ENCODE assay signal across 14 mouse cellular contexts in the genomic region with DNA sequence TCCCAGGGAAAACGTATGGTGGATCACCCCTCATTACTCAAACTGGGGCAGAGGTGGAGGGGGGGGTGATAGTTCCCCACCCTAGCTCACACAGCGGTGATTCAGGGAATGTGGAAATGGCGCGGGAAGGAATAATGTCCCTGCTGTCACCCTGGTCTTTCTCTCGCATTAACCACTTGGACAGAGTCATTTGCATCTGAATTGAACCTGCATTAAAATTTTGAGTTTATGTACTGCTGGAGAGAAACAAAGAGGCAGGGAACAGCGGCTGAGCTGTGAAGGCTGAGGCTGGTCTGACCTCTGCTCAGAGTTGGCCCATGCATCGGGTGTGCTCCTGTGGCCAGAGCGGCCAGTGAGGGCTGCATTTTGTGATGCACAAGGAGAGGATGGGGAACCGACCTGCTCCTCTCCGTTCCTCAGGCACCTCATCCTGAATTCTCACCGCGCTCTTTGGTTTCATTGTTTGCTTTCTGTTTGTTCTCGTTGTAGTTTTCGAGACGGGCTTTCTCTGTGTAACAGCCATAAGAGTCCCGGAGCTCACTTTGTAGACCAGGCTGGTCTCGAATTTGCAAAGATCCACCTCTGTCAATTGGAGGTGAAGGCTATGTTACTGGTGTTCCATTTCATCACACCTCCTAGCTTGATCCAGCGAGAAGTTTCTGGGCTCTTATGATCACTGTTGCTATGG.
DNase-seq lines count a peak whose midpoint lies in the region; ATAC-seq and TF ChIP-seq lines count a peak whose summit lies in the region.
"Had no signal": no experiment of that assay in that cellular context is flagged by ENCODE, and none has a peak within 500 bp of the region (broad histone marks: within the 10 kb centered on the region; RNA-seq: fewer than 3 reads in every experiment).

No protein-coding gene starts in this region.

- no peak overlapping the region for H3K4me2 ChIP-seq in midbrain, embryonic 15.5 days
- peak overlapping the region; percentile 35 for H3K4me2 ChIP-seq in forebrain, embryonic 13.5 days
- H3K4me2 ChIP-seq in hindbrain, embryonic 14.5 days (replicated peaks) = 0 out of 2 replicates have a peak overlapping the region, but pooled peaks have one; percentile 16
- H3K4me2 ChIP-seq in neural tube, embryonic 13.5 days = peak overlapping the region; percentile 25; the same call in 1 of the 2 replicates
- no peak overlapping the region for H3K4me2 ChIP-seq in intestine, embryonic 15.5 days (replicated peaks)
- H3K4me2 ChIP-seq: heart, embryonic 15.5 days; liver, embryonic 13.5 days had no signal

- H3K4me1 ChIP-seq in midbrain, embryonic 10.5 days = peaks cover 50% of the 10 kb centered on the region
- peaks cover 6% of the 10 kb centered on the region for H3K4me1 ChIP-seq in midbrain, embryonic 15.5 days
- H3K4me1 ChIP-seq in forebrain, embryonic 13.5 days = peaks cover 24% of the 10 kb centered on the region
- peaks cover 10% of the 10 kb centered on the region for H3K4me1 ChIP-seq in hindbrain, embryonic 14.5 days (replicated peaks; ENCODE audit: control insufficient read depth, insufficient read depth, low read length)
- H3K4me1 ChIP-seq in neural tube, embryonic 13.5 days (replicated peaks) = peaks cover 16% of the 10 kb centered on the region
- H3K4me1 ChIP-seq in thymus, adult 2 months (replicated peaks; ENCODE audit: control insufficient read depth, insufficient read depth, low read length) = no peaks in the 10 kb centered on the region
- no peaks in the 10 kb centered on the region for H3K4me1 ChIP-seq in intestine, embryonic 15.5 days (replicated peaks)
- H3K4me1 ChIP-seq: heart, embryonic 15.5 days; liver, embryonic 13.5 days had no signal

- no peak for TF ChIP-seq CTCF in thymus, adult 2 months (IDR thresholded peaks at IDR 0.05; ENCODE audit: borderline replicate concordance, control insufficient read depth, extremely low read depth, insufficient read depth, low read length, poor library complexity)

- peak; percentile 31 for DNase-seq in midbrain, embryonic 10.5 days (ENCODE audit: low spot score)
- DNase-seq in hindbrain, embryonic 14.5 days (ENCODE audit: low spot score) = no peak
- DNase-seq in thymus, adult 2 months = no peak
- no peak for DNase-seq in layer of hippocampus, adult 8-10 months (ENCODE audit: low spot score in 2 of 2)
- DNase-seq: adrenal gland, postnatal 10 days; cerebellum, adult 8-10 months; kidney, adult 8-10 months; kidney, postnatal 36 days; liver, embryonic 13.5 days had no signal

- peaks cover 16% of the 10 kb centered on the region for H3K27me3 ChIP-seq in midbrain, embryonic 10.5 days (ENCODE audit: low read depth, poor library complexity, severe bottlenecking)
- no peaks in the 10 kb centered on the region; the same call in 1 of the 2 replicates for H3K27me3 ChIP-seq in midbrain, embryonic 15.5 days (replicated peaks)
- H3K27me3 ChIP-seq in forebrain, embryonic 13.5 days = no peaks in the 10 kb centered on the region
- H3K27me3 ChIP-seq in hindbrain, embryonic 14.5 days (ENCODE audit: control insufficient read depth, insufficient read depth, low read length) = no peaks in the 10 kb centered on the region
- H3K27me3 ChIP-seq in neural tube, embryonic 13.5 days = no peaks in the 10 kb centered on the region
- 0 out of 2 replicates have a peak, but pooled peaks cover 3% of the 10 kb centered on the region for H3K27me3 ChIP-seq in thymus, adult 2 months (ENCODE audit: control insufficient read depth, insufficient read depth, low read length)
- no peaks in the 10 kb centered on the region for H3K27me3 ChIP-seq in intestine, embryonic 15.5 days (replicated peaks)
- H3K27me3 ChIP-seq: liver, embryonic 13.5 days had no signal

- ATAC-seq in midbrain, embryonic 15.5 days (replicated peaks) = no peak
- ATAC-seq in forebrain, embryonic 13.5 days = peak; percentile 69
- no peak for ATAC-seq in hindbrain, embryonic 14.5 days (ENCODE audit: low FRiP score)
- no peak for ATAC-seq in neural tube, embryonic 13.5 days (ENCODE audit: low read depth)
- no peak for ATAC-seq in intestine, embryonic 15.5 days

- H3K4me3 ChIP-seq in midbrain, embryonic 10.5 days = no peak overlapping the region
- H3K4me3 ChIP-seq in midbrain, embryonic 15.5 days = no peak overlapping the region
- no peak overlapping the region for H3K4me3 ChIP-seq in forebrain, embryonic 13.5 days
- no peak overlapping the region for H3K4me3 ChIP-seq in hindbrain, embryonic 14.5 days (replicated peaks; ENCODE audit: low read length)
- H3K4me3 ChIP-seq in neural tube, embryonic 13.5 days = no peak overlapping the region
- no peak overlapping the region for H3K4me3 ChIP-seq in thymus, adult 2 months (ENCODE audit: control insufficient read depth, insufficient read depth, low read length)
- H3K4me3 ChIP-seq in intestine, embryonic 15.5 days (replicated peaks) = no peak overlapping the region
- H3K4me3 ChIP-seq: heart, embryonic 15.5 days; liver, embryonic 13.5 days had no signal

- no peak for TF ChIP-seq POLR2A in thymus, adult 2 months (IDR thresholded peaks at IDR 0.05; ENCODE audit: control insufficient read depth, extremely low read depth, insufficient read depth, low read length, poor library complexity)

- WGBS in midbrain, embryonic 10.5 days = 51% methylated on average over 18 of the region's 18 CpGs
- WGBS in midbrain, embryonic 15.5 days = 23% methylated on average over 18 of the region's 18 CpGs
- 21% methylated on average over 18 of the region's 18 CpGs for WGBS in forebrain, embryonic 13.5 days
- WGBS in hindbrain, embryonic 14.5 days = 20% methylated on average over 18 of the region's 18 CpGs
- WGBS in neural tube, embryonic 13.5 days = 27% methylated on average over 18 of the region's 18 CpGs
- 79% methylated on average over 18 of the region's 18 CpGs for WGBS in thymus, adult 2 months
- 58% methylated on average over 18 of the region's 18 CpGs for WGBS in intestine, embryonic 15.5 days

- no peaks in the 10 kb centered on the region for H3K36me3 ChIP-seq in midbrain, embryonic 10.5 days
- H3K36me3 ChIP-seq in midbrain, embryonic 15.5 days (replicated peaks) = no peaks in the 10 kb centered on the region
- H3K36me3 ChIP-seq in forebrain, embryonic 13.5 days (ENCODE audit: poor library complexity, severe bottlenecking) = no peaks in the 10 kb centered on the region
- no peaks in the 10 kb centered on the region for H3K36me3 ChIP-seq in hindbrain, embryonic 14.5 days (replicated peaks; ENCODE audit: control insufficient read depth, insufficient read depth)
- H3K36me3 ChIP-seq in neural tube, embryonic 13.5 days = no peaks in the 10 kb centered on the region
- no peaks in the 10 kb centered on the region for H3K36me3 ChIP-seq in thymus, adult 2 months (ENCODE audit: control insufficient read depth, insufficient read depth, low read length)
- H3K36me3 ChIP-seq in intestine, embryonic 15.5 days = no peaks in the 10 kb centered on the region
- H3K36me3 ChIP-seq: heart, embryonic 15.5 days; liver, embryonic 13.5 days had no signal

- no peaks in the 10 kb centered on the region for H3K9me3 ChIP-seq in midbrain, embryonic 10.5 days (replicated peaks)
- H3K9me3 ChIP-seq in midbrain, embryonic 15.5 days = no peaks in the 10 kb centered on the region
- no peaks in the 10 kb centered on the region for H3K9me3 ChIP-seq in forebrain, embryonic 13.5 days (replicated peaks)
- H3K9me3 ChIP-seq in hindbrain, embryonic 14.5 days (ENCODE audit: control insufficient read depth, low read length) = no peaks in the 10 kb centered on the region
- H3K9me3 ChIP-seq in neural tube, embryonic 13.5 days = no peaks in the 10 kb centered on the region
- H3K9me3 ChIP-seq in intestine, embryonic 15.5 days = no peaks in the 10 kb centered on the region
- H3K9me3 ChIP-seq: heart, embryonic 15.5 days; liver, embryonic 13.5 days had no signal

- H3K27ac ChIP-seq in midbrain, embryonic 10.5 days (replicated peaks) = peak overlapping the region; percentile 70
- H3K27ac ChIP-seq in midbrain, embryonic 15.5 days = no peak overlapping the region
- H3K27ac ChIP-seq in forebrain, embryonic 13.5 days = peak overlapping the region; percentile 54; the same call in 1 of the 2 replicates
- H3K27ac ChIP-seq in hindbrain, embryonic 14.5 days = no peak overlapping the region
- peak overlapping the region; percentile 42; the same call in 1 of the 2 replicates for H3K27ac ChIP-seq in neural tube, embryonic 13.5 days (replicated peaks)
- no peak overlapping the region for H3K27ac ChIP-seq in thymus, adult 2 months (ENCODE audit: control insufficient read depth, insufficient read depth, low read length)
- H3K27ac ChIP-seq in intestine, embryonic 15.5 days = no peak overlapping the region
- H3K27ac ChIP-seq: heart, embryonic 15.5 days; liver, embryonic 13.5 days had no signal

- H3K9ac ChIP-seq in midbrain, embryonic 15.5 days = no peak overlapping the region
- no peak overlapping the region for H3K9ac ChIP-seq in forebrain, embryonic 13.5 days
- no peak overlapping the region; the same call in 1 of the 2 replicates for H3K9ac ChIP-seq in hindbrain, embryonic 14.5 days
- 0 out of 2 replicates have a peak overlapping the region, but pooled peaks have one; percentile 41 for H3K9ac ChIP-seq in neural tube, embryonic 13.5 days
- H3K9ac ChIP-seq in intestine, embryonic 15.5 days = no peak overlapping the region
- H3K9ac ChIP-seq: heart, embryonic 15.5 days; liver, embryonic 13.5 days had no signal

Comparison
In these comparisons a context has a peak if more than half of its experiments do, and no peak if none do; other contexts are left out.
1. H3K27ac ChIP-seq: peak in midbrain, embryonic 10.5 days (single experiment), forebrain, embryonic 13.5 days (single experiment) and neural tube, embryonic 13.5 days (single experiment); none in midbrain, embryonic 15.5 days (single experiment), hindbrain, embryonic 14.5 days (single experiment), thymus, adult 2 months (single experiment) and intestine, embryonic 15.5 days (single experiment).
2. H3K4me2 ChIP-seq: peak in forebrain, embryonic 13.5 days (single experiment), hindbrain, embryonic 14.5 days (single experiment) and neural tube, embryonic 13.5 days (single experiment); none in midbrain, embryonic 15.5 days (single experiment) and intestine, embryonic 15.5 days (single experiment).